Mouse (Mus musculus) layer of hippocampus, adult 18-20 months (tissue): ENCODE measurements around the gene Kat8. TPM values are rescaled to one million over a fixed set of nuclear protein-coding genes. Genes with fewer than 3 reads are reported as not detected.

Experiments
- DNase-seq, 2 experiments: peaks; one replicate each; pipeline ENCODE4 v3.0.0; 2022; ENCODE audit warnings: low spot score in 2 of 2
- total RNA-seq, 2 experiments: library from RNA; stranded (reverse); gene quantifications; 2 replicates each; pipeline ENCODE4 v1.2.3; 2021

Gene Kat8
- total RNA-seq, 2 experiments from 2014 or later = 29.8 to 30.9 TPM

DNA sequence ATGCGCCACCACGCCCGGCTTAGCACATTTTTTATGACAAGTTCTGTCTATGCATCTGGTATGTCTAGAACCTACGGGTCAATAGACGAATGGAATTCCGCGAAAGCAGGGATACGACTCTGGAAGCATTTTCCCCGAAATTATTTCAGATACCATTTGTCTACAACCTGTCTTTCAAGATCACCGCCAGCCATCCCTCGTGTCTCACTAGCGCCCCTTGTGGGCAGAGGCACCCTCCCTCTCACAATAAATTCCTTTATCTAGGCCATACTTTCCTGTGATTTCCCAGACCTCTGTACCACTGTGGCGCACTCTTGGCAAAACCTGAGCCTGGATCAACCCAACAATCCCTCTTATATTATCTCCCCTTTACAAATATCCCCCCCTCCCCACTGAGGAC is 15.9 kb upstream of the Kat8 start:
- peak in 1 of 2 experiments; percentile 54 for DNase-seq

DNA sequence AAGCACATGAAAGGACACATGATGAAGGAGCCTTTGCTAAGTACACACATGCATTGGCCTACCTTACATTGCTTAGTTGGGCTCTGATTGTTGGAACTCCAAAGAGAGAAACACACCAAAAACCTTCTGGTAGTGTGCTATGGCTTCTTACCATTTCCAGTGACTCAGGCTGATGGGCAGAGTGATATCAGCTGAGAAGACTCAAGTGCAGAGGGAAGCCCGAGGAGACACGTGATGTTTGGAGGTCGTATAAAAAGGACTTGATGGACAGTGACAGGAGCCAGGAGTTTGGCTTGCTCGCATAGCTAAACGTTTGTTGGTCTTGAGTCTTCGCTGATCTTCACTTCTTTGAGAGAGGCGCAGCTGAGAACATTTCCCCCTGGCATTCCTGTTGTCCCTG is 14.8 kb upstream of the Kat8 start:
- no peak for DNase-seq

DNA sequence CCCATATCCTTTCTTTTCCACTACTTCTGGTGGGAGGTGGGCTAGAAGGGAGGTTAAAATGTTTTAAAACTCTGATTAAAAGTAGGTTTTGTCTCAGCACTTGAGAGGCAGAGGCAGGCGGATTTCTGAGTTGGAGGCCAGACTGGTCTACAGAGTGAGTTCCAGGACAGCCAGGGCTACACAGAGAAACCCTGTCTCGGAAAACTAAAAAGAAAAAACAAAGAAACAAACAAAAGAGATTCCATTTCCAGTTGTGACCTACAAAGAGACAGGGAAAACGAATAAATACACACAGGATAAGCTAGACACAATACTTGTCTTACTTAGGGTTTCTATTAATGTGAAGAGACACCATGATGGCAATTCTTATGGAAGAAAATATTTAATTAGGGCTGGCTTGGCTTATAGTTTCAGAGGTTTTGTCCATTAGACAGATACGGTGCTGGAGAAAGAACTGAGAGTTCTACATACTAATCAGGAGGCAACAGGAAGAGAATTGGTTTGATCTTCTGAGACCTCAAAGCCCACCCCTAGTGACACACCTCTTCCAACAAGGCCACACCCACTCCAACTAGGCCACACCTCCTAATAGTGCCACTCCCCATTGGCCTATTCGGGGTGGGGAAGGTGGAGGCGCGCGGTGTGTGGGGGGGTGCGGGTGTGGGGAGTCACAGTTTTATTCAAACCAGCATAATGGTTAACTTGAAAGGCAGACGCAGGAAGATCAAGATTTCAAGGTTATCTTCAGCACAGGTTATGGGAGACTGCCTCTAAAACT is 13.9 kb upstream of the Kat8 start:
- no peak for DNase-seq

DNA sequence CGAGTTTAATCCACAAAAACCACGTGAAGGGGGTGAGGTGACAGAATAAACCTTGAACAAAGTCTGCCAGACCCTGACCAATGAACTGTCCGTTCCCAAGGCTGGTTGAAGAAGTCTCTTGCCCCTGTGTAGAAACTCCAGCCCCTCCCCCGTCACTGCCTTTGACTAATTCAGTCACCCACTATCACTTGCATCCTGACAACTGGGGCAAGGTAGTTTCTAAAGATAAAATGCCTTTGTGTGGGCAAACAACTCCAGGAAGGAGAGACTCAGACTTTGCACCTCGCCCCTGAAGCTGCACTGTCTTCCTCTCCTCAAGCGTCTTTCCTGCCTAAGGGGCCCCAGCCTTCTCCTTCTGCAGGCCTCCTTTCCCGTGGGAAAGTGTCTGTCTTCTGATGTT is 12.3 kb upstream of the Kat8 start:
- no peak for DNase-seq

DNA sequence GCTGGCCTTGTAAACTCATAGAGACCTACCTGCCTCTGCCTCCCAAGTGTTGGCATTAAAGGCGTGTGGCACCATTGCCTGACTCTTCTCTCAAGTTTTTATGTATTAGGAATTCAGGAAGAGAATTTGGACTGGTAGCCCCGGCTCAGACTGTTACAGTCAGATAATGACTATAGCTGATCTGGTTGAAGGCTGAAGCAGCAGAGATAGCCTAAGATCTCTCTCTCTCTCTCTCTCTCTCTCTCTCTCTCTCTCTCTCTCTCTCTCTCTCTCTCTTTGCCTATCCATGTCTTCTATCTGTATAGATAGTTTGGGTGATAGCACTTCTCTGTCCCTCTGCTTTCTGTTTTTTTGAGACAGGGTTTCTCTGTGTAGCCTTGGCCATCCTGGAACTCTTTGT is 10.5 kb upstream of the Kat8 start:
- DNase-seq = no peak

DNA sequence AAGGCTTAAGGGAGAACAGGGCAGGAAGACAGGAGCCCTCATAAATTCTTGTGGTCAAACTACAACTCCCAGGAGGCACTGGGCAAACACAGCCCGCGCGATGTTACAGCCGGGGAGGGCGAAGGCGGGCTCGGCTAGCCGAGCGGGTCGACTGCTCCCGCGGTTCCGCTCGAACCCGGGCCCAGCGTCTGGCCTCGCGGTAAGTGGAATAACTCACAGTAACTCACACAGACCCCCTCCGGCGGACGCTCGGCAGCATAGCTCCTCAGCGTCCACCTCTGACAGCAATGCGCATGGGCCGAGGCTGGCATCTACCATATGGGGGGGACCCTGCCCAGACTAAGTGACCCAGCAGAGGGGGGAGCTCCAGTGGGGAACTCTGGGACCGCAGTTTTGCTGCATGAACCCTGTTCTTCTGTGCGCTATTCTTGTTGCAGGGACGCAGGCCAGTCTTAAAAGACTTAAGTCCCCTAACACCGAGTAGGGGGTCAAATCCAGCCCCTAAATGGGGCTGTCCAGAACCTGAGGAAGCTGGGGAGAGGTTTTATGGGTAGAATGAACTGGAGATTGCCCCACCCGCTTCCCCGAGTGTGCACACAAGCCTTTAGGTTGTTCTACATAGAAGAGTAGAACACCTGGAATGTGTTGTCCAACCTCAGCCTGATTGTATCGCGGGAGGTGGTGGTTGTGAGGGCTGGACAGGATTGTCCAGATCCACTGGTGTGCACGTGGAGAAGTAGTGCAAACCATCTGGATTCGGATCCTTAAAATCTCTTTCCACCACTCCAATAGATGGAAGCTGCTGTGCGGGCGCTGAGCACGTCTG is 8.1 kb upstream of the Kat8 start, which contains the start of gene Bckdk:
Gene Bckdk (plus strand): TSS at position 112 of the 826 bp plus-strand sequence.
- DNase-seq = peak; percentile 71 to 83

DNA sequence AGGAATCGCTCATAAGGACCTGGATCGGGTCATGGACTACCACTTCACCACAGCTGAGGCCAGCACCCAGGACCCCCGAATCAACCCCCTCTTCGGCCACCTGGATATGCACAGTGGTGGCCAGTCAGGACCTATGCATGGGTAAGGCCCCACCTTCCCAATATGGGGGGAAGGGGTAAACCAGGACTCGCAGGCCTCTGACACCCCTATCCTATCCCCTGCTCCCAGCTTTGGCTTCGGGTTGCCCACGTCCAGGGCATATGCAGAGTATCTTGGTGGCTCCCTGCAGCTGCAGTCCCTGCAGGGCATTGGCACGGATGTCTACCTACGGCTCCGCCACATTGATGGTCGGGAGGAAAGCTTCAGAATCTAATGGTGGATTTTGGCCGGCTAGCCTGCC is 4.4 kb upstream of the Kat8 start:
- DNase-seq = no peak

DNA sequence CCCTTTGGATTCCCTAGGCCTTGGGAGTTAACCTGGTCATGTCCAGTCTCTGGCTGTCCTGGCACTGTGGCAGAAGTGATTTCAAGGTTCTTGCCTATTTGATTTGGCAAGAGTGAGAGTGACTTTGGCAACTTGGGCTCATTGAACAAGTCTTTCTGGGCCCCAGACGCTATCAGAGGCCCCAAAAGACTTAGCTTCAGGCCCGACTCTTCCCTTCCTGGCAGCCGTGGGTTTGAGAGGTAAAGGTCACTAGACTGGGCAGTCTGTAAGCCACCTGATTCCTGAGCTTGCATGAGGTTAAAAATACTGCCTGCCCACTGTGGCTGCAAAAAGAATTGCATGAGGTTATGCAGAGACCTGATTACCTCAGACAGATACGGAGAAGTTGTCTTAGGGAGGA is 3.7 kb upstream of the Kat8 start:
- DNase-seq = no peak

DNA sequence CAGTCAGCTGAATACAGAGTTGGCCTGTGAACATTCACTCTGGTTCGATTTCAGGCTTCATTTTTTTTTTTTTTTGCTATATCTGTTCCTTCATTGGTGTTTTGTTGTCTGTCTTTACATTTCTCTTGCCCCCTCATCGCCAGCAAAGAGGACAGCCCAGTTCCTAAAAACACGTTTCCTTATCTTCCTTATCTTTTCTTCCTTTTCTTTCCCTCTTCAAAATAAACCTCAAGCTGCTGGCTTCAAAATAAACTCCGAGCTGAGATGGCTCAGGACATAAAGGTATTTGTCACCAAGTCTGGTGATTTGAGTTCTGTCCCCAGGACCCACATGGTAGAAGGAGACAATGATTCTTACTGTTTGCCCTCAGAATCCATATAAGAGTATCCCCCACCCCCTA is 622 bp downstream of the Kat8 start:
- no peak for DNase-seq

DNA sequence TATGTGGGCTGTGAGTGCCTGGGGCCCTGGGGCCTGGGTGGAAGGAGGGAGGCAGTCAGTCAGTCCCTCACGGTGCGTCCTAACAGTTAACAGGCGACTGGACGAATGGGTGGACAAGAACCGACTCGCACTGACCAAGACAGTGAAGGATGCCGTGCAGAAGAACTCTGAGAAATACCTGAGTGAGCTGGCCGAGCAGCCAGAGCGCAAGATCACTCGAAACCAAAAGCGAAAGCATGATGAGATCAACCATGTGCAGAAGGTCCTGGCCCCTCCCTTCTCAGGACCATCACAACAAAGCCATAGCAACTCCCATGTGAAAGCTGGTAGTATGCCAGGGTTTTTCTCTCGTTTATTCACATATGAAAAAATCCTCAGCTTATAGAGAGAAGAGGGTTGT is 3.0 kb downstream of the Kat8 start:
- no peak for DNase-seq

DNA sequence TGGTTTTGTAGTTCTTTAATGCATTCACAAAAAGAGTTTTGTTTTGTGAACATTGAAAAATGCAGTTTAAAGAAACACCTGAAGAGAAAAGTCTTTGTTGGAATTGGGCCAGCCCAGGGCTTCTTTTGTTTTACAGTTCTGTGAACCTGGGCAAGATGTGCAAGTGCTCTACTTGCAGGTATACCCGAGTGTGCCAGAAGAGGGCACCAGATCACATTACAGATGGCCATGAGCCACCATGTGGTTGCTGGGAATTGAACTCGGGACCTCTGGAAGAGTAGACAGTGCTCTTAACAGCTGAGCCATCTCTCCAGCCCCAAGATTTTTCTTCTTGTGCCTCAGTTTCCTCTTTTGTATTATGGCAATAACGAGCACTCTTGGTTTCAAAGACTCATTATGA is 5.9 kb downstream of the Kat8 start:
- no peak for DNase-seq

DNA sequence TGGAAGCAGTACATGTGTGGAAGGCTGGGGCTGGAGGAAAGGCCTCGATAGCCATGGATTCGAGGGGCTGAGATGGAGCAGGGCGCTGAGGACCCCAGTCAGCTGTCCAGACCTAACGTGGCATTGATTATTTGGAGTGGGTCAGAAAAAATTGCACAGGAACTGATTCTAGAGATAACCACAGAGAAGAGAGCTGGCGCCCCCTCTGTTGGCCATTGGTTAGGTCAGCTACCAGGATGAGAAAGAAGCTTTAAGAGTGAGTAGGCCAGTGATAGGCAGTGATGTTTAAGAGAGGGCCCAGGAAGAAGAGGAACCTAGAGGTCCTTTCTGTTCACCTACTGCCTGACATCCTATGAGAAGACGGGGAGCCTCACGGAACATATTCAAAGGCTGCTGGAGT is 7.0 kb downstream of the Kat8 start:
- DNase-seq = no peak

DNA sequence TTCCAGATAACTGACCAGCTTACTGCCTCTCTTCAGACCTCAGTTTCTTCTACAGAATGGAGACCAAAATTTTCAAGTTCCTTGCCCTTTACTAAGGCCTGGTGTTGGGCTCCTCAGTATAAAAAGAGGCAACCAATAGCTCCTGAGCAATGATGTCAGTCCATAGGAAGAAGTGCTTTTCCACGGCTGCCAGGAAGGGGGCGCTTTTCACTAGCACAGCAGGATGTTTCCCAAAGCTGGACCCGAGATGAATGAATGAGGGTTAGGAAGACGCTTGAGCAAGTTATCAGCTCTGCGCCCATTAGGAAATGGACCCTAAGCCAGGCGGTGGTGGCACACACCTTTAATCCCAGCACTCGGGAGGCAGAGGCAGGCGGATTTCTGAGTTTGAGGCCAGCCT is 9.2 kb downstream of the Kat8 start:
- no peak for DNase-seq

DNA sequence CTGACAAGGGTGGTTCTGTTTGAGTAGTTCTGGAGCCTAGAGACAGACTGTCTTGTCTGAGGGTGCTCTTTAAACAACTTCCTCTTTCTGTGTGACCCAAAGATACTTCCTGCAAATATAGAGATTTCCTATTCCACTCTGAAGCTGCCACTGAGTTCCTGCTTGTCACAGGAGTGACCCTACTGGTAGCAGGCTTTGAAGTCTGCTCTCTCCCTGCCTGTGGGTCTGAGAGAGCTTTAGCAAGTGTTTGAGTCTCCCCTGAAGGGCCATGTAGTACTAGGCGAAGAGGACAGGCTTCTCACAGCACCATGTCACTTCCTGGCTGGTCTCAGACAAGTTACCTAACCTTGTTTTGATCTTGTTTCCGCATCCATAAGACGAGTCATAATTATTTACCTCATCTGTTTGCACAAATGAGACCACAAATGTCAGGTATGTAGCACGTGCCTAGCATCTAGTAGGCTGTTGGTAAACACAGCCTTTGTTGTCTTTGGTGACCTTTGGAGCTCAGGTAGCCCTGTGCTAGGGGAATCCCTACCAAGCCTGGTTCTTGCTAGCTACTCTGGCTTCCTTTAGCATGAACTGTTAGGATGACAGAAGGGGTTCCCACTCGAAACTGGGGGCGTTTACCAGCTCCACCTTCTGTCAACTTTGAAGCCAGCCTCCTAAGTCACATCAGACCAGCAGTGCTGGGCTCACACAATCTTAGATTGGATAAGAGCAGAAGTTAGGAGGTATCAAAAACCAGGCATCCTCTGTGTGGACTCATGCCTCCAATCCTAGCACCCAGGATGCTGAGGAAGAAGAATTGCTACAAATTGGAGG is 10.3 kb downstream of the Kat8 start:
- peak; percentile 47 to 72 for DNase-seq

DNA sequence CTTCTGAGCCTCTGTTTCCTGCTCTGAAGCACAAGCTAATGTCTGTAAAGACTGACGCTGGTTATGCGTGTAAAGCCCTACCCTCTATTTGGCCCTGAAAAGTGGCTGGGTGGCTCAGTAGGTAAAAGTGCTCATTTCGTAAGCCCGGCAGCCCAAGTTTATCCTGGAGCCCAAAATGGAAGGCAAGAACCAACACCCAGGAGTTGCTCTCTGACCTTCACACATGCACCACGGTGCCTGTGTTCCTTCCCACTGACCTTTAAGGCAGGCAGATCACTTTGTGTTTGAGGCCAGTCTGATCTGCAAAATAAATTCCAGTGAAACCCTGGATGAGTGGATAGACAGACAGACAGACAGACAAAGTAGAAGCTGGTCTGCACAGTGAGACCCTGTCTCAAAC is 11.4 kb downstream of the Kat8 start:
- DNase-seq = no peak

DNA sequence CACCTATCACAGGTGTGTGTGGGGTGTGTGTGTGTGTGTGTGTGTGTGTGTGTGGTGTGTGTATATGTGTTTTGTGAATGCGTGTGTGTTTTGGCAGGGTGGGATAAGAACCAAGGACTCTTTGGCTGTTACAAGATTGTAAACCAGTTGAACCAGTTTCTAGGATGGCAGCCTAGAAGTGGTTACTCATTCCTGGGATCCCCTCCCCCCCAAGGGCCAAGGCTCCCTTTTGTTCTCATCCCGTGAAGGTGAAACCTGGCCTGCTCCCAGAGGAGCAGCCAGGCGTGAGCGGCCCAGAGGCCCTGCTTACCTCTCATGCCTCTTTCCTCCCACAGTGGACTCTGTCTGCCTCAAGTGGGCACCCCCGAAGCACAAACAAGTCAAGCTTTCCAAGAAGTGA is 12.9 kb downstream of the Kat8 start:
- no peak for DNase-seq

DNA sequence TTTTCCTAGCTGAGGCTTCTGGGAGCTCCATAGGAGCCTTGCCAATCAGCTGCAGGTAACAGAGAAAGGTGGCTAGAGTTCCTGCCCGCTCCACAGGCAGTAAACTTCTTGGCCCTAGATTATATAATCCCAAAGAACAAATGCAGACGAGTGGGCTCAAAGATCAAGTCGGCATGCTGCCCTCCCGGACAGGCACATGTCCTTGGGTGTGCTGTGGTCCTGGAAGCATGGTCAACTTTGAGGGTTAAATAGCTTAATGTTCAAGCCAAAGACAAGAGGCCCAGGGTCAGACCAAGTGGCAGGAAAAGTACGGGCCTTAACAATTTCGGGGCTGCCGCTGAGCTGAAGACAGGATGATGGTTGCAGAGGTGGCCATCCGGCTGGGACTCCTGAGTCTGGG is 13.8 kb downstream of the Kat8 start:
- no peak for DNase-seq

DNA sequence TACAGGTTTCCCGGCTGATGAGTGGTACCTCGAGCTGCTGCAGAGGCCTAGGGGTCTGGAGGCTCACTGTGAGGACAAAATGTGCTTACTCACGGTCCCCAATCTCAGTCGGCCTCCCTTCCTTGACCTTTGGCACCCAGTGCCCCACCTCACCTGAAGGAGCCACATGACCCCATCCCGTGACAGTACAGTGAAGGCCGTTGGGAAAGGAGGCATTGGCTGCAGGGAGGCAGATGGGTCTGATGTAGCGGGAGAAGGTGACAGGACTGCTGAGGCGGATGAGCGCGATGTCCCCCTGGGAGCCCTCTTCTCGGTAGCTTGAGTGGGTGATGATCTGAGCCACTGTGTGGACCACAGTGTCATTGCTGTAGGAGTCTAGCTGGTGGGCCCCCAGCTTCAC is 14.5 kb downstream of the Kat8 start:
- no peak for DNase-seq

DNA sequence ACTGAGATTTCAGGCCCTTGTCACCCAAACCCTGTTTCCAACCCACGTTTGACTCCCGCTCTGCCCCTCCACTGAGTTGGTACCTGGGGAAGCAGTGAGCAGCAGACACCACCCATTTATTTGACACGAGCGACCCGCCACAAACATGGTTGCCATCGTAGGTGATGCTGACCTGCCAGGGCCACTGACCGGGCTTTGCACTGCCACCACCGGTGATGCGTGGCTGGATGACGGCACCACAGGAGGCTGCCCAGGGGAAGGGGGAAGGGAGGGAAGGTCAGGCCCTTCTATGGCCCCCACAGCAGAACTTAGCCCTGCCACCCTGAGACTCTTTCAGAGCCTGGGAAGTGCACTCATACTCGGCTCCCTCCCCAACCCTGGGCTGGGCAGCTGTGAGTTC is 15.4 kb downstream of the Kat8 start:
- DNase-seq = no peak

DNA sequence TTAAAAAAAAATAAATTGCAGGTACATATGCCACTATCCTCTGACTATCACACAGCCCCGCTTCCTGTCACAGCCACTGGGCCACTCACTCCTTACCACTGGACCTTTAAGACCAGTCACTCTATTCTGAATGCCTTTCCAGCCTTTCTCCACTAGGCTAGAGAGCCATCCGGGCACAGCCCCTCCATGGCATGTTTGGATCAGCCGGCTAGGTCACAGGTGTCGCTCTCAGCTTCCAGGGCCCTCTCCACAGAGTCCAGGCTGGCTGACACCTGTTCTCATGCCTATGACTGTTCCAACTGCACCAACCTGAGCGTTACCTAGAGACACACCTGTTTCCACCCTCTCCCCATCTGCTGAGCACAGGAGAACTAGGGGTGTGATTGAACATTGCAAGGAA is 16.3 kb downstream of the Kat8 start:
- DNase-seq = no peak

DNA sequence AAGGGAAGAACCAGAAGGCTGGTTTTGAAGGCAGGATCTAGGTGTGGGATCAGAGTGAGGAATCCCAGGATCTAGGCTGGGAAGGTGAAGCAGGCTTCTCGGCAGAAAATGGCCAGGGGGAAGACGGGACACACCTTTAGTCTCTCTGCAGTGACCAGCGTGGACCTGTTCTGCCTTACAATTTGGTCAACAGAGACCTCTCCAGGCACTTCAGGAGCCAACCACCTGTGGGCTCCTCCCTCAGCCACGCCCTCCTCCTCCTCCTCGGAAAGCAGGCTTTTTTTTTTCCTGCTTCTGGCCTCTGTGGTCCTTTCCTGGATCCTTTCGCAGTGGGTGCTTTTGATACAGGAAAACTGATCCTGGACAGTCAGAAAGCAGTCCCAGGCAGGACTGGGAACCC is 17.6 kb downstream of the Kat8 start, which contains the start of gene Prss8:
Gene Prss8 (minus strand): TSS at position 182 of the 400 bp plus-strand sequence.
- DNase-seq = no peak

DNA sequence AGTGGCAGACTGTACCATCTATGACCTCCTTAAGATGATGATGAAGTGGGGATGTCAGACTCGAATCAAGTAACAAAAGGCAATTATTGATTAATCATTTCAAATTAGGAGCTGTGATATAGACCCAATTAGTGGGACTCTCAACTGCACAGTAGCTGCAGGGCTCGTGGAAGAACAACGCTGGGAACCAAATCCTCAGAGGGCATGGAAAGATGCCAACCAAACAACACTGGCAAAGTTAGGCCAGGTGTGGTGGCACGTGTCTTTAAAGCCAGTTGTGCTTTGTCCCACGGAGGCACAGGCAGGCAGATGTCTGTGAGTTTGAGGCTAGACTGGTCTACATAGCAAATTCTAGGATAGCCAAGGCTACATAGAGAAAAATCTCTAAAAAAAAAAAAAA is 18.3 kb downstream of the Kat8 start:
- no peak for DNase-seq
